Mouse (Mus musculus) urinary bladder, postnatal 10 days (tissue): Measurements from ENCODE around the gene Myh9.
"Not testable (repeated sequence)": the region's sequence is repeated elsewhere in the genome, so short reads cannot be mapped to it uniquely, and the experiment has no call there.

Experiments used
- DNase-seq: peaks from one replicate; pipeline ENCODE4 v3.0.0; 2022; ENCODE audit warnings: low spot score

Gene Myh9

DNA sequence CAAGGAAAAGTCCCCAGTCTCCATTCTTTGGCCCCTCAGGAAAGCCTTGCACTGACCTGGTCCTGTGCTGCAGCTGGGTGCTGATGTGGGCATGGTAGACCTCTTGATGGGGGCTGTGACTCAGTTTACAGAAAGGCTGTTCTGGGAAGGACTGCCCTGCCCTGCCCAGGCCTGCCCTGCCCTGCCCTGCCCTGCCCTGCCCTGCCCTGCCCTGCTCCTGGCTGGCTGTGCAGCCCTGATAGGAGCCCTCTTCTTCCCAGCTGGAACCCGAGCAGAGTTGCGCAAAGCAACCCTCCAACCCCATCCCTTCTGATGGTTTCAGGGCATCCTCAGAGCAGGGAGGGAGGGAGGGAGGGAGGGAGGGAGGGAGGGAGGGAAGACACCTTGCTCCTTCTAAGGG is 86.8 kb downstream of the Myh9 start:
- no peak for DNase-seq

GRCm38 (mm10) chr15:77752443-77752842 is 89.5 kb downstream of the Myh9 start:
- DNase-seq: no peak

DNA sequence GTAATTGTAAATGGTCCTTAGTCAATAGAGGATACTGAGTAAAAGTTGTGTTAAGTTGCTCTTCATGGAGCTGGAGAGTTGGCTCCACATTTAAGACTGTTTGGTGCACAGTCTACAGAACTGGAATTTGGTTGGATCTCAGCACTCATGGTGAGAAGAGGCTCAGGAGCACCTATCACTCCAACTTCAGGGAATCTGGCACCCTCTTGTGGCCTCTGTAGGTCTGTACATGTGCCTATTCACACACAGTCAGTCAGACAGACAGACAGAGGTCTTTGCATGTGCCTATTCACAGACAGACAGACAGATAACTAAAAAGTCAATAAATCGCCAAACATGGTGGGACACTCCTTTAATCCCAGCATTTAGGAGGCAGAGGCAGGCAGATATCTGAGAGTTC is 91.5 kb downstream of the Myh9 start:
- no peak for DNase-seq

GRCm38 (mm10) chr15:77749717-77750116 is 92.3 kb downstream of the Myh9 start:
- no peak for DNase-seq

DNA sequence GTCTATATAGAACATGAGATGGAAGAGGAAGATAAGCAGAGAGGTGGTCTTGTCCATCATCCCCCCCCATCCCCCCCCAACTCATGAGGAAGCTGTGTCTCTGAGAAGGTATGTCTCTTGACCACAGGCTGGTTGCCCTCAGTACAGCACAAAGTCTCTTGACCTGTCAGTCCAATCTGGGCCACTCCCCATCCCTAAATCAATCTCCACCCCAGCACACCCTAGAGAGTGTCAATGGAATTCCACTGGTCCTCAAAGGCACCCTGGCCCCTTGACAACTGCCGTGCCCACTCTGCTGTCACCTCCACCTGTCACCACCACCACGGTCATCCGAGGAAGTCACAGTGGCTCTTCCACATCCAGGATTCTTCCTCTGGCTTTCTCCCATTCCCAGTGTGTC is 93.6 kb downstream of the Myh9 start:
- no peak for DNase-seq

DNA sequence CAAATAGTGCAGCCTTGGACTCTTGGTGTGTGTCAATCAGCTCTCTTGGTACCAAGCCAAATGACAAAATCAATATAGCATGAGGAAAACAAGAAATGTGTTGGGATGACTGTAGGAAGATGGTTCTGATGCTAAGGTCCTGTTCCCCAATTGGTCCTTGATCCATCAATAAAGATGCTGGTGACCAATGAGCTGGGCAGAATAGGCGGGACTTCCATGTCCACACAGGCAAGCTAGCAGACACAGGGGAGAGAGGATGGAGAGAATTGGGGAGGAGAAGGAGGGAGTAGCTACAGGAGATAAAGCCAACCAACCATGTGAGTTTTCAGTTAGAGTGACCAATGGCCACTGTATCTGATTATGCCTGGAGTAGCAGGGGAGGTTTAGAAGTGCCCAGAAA is 95.6 kb downstream of the Myh9 start:
- no peak for DNase-seq

GRCm38 (mm10) chr15:77745081-77745480 is 96.9 kb downstream of the Myh9 start:
- no peak for DNase-seq

DNA sequence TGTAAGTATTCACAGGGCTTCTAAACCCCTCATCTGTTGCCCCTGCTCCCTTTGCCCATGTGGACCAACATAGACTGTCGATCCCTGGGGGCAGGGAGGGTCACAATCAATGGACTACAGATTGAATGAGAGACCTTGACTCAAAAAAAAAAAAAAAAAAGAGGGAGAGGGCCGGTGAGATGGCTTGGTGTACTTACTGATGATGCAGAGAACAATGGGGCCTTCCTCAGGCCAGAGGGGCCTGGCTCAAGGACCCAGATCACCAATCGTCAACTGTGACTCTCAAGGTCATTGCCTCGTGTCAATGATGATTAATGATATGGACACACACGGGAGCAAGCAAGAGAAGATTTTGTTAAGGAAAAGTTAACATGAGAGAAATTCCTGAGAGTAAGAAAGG is 97.3 kb downstream of the Myh9 start:
- DNase-seq: no peak

DNA sequence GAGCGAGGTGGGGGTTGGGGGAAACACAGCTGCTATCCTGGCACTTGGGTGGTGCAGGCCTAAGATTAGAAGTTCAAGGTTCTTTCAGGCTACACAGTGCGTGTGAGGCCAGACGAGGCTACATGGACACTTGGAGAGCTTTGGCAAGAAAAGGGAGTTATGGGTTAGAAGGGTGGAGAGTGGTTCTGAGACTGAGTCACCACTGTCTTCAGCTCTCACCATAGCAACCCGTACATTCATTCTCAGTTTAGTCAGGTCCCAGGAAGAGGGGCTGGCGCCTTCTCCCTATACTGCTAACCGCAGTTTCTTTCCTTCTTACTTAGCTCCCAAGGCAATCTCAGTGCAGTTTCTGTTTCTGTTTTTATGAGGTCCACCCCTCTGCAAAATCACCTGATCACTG is 100.4 kb downstream of the Myh9 start:
- not testable (repeated sequence) for DNase-seq

DNA sequence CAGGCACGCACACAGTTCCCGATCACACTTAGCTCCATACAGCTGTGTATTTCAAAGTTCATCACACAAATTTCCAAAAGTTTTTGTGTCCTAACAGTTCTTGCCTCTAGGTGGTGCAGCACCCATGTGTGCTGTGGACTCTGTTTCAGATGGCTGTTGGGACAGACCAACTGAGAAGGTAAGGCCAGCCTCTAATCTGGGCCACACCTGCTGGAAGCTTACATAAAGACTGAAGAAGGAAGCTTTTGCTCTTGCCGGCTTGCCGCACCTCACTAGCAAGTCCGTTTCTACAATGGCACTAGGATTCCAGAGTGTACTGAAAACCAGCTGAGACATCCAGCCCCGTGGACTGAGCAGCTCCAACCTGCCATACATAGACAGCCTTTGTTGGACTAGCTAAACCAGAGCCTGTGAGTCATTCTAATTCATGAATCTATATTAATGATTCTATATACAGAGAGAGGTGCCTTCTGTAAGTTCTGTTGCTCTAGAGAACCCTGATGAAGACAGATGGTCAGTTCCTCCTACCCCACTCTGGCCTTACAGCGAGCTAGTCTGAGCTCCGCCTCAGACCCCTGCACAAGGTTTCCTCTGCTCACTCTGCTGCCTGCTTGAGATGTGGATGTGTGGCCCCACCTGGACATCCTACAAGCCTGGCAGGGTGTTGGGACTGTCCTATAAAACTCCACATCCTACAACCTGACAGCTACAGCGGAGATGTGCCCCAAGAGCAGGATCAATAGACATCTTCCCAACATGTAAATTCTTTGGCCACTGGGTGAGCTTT is 101.3 kb downstream of the Myh9 start:
- DNase-seq: no peak

DNA sequence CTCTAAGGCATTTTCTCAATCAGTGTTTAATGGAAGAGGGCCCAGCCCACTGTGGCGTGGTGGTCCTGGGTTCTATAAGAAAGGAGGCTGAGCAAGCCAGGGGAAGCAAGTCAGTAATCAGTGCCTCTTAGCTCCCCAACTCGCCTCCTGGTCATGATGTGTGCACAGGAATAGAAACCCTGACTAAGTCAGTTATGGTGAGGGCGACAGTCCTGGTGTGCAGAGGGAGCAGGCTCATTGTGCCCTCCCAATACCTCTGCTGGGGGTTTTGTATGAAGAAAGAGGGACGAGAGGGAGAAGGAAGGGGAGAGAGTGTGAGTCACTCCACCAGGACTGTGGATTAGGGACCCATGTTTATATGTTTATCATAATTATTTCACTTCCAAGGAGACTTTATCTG is 108.1 kb downstream of the Myh9 start:
- DNase-seq: not testable (repeated sequence)

- DNase-seq: not testable (repeated sequence)
Observed at GRCm38 (mm10) chr15:77733380-77733779, 108.6 kb downstream of the Myh9 start.

- not testable (repeated sequence) for DNase-seq
Observed at GRCm38 (mm10) chr15:77732851-77733250, 109.1 kb downstream of the Myh9 start.

- no peak for DNase-seq
Observed at GRCm38 (mm10) chr15:77731605-77732004, 110.4 kb downstream of the Myh9 start.

GRCm38 (mm10) chr15:77728739-77729138 is 113.2 kb downstream of the Myh9 start, which contains the start of gene Apol9b:
Gene Apol9b (plus strand): TSS chr15:77729039.
- DNase-seq: not testable (repeated sequence)

- DNase-seq: not testable (repeated sequence)
Observed at GRCm38 (mm10) chr15:77727745-77728144, 114.2 kb downstream of the Myh9 start.

GRCm38 (mm10) chr15:77727139-77727538 is 114.8 kb downstream of the Myh9 start:
- DNase-seq: not testable (repeated sequence)

- DNase-seq: not testable (repeated sequence)
Observed at GRCm38 (mm10) chr15:77725393-77726020, 116.5 kb downstream of the Myh9 start.

- not testable (repeated sequence) for DNase-seq
Observed at GRCm38 (mm10) chr15:77724208-77724911, 117.6 kb downstream of the Myh9 start.

GRCm38 (mm10) chr15:77721509-77721908 is 120.5 kb downstream of the Myh9 start:
- not testable (repeated sequence) for DNase-seq

- not testable (repeated sequence) for DNase-seq
Observed at GRCm38 (mm10) chr15:77718240-77718639, 123.7 kb downstream of the Myh9 start.
